Mouse (Mus musculus) monocyte, adult 2 months (primary cell): ENCODE measurements around the gene Prkcq.

Source experiments
- DNase-seq, 2 experiments: peaks; one replicate each; pipeline ENCODE4 v3.0.0; 2022; ENCODE audit warnings: low spot score in 2 of 2, low read depth in 1 of 2

Prkcq gene

GRCm38 (mm10) chr2:11183991-11184390, 12.1 kb downstream of the Prkcq start:
- no peak for DNase-seq

GRCm38 (mm10) chr2:11186586-11186985, 14.7 kb downstream of the Prkcq start:
- no peak for DNase-seq

- DNase-seq = no peak
Observed at GRCm38 (mm10) chr2:11187166-11187565, 15.3 kb downstream of the Prkcq start.

GRCm38 (mm10) chr2:11188279-11188678, 16.4 kb downstream of the Prkcq start:
- no peak for DNase-seq

- no peak for DNase-seq
Observed at GRCm38 (mm10) chr2:11189150-11189767, 17.4 kb downstream of the Prkcq start.

- no peak for DNase-seq
Observed at GRCm38 (mm10) chr2:11192281-11193098, 20.6 kb downstream of the Prkcq start.

GRCm38 (mm10) chr2:11193099-11193618, 21.3 kb downstream of the Prkcq start:
- no peak for DNase-seq

- DNase-seq = no peak
Observed at GRCm38 (mm10) chr2:11194732-11195340, 22.9 kb downstream of the Prkcq start.

GRCm38 (mm10) chr2:11196071-11196470, 24.2 kb downstream of the Prkcq start:
- DNase-seq = no peak

- DNase-seq = peak in 1 of 2 experiments; percentile 13
Observed at GRCm38 (mm10) chr2:11196952-11197559, 25.1 kb downstream of the Prkcq start.

GRCm38 (mm10) chr2:11199624-11200023, 27.7 kb downstream of the Prkcq start:
- DNase-seq = no peak

GRCm38 (mm10) chr2:11202841-11203240, 30.9 kb downstream of the Prkcq start:
- DNase-seq = no peak

GRCm38 (mm10) chr2:11203261-11203660, 31.4 kb downstream of the Prkcq start:
- no peak for DNase-seq

- no peak for DNase-seq
Observed at GRCm38 (mm10) chr2:11204232-11204631, 32.3 kb downstream of the Prkcq start.

GRCm38 (mm10) chr2:11204961-11205360, 33.1 kb downstream of the Prkcq start:
- DNase-seq = no peak

GRCm38 (mm10) chr2:11205720-11206119, 33.8 kb downstream of the Prkcq start:
- no peak for DNase-seq

- no peak for DNase-seq
Observed at GRCm38 (mm10) chr2:11208263-11208662, 36.4 kb downstream of the Prkcq start.

- DNase-seq = no peak
Observed at GRCm38 (mm10) chr2:11209335-11209734, 37.4 kb downstream of the Prkcq start.

- DNase-seq = no peak
Observed at GRCm38 (mm10) chr2:11210241-11210916, 38.5 kb downstream of the Prkcq start.

- no peak for DNase-seq
Observed at GRCm38 (mm10) chr2:11211961-11212562, 40.2 kb downstream of the Prkcq start.

- DNase-seq = no peak
Observed at GRCm38 (mm10) chr2:11216421-11216820, 44.5 kb downstream of the Prkcq start.
